Mouse (Mus musculus) right cerebral cortex, adult 2 months (tissue): ENCODE measurements around the gene Cd3g.

Experiments used
- DNase-seq, 2 experiments: peaks; one replicate each; pipeline ENCODE4 v3.0.0; 2021 to 2022; ENCODE audit warnings: low spot score in 2 of 2

Cd3g gene

DNA sequence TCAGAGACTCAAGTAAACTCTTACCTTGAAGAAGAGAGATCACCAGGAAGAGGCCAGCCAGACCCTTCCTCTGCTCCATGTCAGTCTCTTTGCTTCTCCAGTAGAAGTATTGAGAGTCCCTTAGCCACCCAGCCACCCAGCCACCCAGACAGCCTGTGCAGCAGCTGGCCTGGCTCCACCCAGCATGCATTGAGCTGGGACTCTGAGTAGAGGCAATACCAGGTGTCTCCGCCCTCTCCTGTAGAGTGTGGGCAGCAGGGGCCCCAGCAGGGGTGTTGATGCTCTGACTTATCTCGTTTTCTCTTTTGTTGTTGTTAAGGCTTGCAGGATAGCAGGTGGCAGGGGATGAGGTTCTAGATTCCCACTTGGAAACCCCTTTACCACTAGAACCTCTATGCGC lies at the start of gene Cd3g:
Cd3g (minus strand) TSS at position 190 of the 400 bp plus-strand sequence.
- no peak for DNase-seq

DNA sequence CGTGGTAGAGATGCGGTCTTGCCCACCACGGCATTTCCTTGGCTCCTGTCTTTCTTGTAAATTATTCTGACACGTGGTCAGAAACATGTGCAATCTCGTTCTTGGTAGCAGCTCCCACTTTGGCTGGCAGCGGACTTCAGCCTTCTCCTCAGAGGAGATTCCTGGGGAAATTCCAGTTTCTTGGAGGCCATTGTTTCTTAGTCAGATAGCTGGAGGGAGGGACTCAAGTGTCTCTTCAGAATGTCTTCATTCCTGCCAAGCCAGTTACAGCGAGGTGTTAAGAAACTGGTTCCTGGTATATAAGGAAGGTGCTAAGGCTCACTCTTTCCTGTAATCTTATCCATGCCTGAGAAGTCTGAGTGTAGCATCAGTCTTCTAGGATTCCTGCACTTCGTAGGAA lies 47.1 kb upstream of the Cd3g start:
- no peak for DNase-seq

DNA sequence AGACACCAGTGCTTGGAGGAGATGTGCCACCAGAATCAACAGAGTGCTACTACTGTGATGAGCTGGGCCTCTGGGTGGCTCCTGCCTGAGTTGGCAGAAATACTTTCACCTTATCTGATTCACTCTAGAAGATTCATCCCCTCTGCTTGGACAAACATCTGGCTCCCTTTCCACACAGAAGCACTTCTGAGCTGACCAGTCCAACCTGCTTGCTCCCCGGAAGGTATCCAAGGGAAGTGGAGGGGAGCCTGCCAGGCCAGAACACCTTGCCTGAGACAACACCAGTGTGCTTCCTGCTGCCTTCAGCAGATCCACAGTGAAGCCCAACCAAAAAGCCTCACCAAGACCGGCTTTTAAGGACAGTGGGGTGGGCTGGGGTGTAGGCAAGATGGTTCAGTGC lies 44.0 kb upstream of the Cd3g start:
- DNase-seq = no peak

DNA sequence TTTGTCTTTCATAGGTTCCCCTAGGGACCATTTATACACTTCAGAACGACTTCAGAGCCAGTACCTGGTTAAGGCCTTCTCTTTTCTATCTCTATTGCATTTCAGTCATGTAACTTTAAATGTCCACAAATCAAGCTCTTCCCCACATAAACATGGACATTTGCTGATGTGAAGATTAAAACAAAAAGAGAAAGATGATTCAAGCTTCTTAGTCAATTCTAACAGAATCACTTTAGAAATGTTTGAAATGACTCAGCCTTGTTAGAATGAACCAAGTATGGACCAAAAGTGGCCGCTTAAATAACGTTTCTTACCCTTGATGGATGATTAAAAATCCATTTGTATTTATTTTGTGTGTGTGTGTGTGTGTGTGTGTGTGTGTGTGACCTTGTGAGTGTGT lies 43.4 kb upstream of the Cd3g start:
- no peak for DNase-seq

DNA sequence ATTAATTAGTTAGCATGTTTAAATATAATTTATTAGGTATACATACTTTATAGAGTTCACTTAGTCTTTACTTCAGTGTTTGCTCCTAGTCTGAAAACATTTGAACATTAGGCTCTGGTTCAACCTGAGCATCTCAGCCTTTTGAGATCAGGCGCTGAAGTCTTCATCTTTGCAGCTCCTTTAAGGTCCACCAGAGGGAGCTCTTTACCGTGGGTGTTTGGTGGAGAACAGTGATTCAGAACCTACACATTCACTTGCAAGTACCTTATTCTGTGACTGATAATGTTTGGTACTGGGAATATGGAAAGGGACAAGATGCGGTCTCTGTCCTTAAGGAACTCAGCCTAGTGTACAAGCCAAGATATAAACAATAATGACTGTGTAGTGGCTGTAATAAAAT lies 42.6 kb upstream of the Cd3g start:
- peak; percentile 53 to 76 for DNase-seq

DNA sequence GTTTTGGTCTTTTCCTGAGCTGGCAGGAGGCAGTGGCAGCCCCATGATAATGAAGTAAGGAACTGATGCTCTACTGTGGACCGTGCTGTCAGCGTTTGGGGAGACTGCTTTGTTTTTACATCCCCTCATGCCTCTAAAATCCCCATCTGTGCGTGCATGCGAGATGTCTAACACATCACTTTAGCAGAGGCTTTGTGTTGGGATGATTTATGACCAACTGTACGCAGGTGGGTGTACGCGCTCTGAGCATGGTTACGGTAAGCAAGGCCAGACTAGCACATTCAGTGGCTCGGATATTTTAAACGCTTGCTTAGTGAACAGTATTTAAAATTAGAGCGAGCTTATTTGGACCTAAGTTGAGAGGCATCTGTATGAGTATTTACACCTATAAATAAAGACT lies 37.8 kb upstream of the Cd3g start:
- peak; percentile 25 to 27 for DNase-seq

DNA sequence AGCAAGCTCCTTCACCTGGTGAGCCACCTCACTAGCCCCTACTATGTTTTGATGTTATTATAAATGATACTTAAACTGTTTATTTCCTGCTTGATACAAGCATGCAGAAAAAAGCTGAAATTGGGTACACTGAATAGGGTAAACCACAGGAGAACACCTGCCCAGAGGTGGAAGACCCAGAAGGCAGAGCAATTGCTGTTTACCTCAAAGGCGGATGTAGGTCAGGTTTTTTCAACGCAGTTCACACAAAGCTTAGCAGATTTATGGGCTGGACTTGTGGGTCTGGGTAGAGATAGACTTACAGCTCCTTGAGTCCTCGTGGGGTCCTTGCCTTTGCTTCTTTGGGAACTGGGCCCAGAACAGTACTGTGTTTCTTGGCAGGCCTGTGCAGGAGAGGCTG lies 35.6 kb upstream of the Cd3g start:
- DNase-seq = no peak

DNA sequence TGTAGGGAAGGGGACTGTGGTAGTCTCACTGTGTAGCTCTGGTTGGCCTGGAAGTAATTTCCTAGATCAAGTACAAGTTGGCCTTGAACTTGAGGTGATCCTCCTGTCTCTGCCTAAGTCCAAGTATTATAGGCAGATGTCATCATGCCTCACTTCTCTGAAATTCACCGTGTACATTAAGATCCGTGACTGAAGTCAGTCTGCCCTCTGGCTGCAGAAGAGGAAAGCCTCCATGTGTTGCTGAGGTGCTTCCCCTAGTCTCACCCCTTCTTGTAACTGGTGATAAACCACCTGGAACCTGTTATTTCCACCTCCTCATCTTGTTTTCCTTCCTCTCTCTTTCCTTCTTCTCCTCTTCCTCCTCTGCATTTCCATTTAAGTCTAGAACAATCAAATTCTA lies 34.6 kb upstream of the Cd3g start:
- no peak for DNase-seq

DNA sequence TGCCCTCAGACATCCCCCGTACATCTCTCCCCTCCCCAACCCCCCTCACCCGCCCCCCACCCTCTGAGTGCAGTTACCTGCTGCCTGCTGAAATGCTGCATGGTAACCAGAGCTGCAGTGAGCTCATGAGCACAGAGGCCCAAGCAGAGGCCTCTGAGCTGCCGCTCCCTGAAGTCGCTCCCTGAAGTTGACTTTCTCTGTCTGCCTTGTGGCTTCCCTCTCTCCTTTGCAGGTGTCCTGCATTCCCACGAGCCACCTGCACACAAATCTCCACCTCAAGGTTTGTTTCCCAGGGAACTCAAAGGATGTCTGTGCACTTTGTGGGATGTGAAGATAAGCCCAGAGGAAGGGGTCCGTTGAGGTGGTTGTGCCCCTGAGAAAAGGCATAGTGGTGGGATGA lies 31.1 kb upstream of the Cd3g start:
- DNase-seq = no peak

DNA sequence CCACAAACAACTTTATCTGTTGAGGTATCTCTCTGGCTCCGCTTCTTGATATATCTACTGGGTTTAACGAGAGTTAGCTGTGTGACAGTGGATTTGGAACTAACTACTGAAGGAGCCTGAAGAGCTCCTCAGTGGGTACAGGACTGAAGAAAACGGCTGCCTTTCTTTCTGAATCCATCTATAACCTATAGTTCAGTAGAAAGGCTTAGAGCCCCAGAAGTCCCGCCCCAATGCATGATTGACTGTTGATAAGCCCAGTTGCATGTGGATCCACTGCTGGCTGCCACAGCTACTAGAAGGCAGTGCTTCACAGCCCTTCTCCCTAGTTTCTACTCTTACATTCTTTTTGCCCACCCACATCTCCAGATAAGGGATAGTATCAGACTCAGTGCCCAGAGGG lies 30.2 kb upstream of the Cd3g start:
- no peak for DNase-seq

DNA sequence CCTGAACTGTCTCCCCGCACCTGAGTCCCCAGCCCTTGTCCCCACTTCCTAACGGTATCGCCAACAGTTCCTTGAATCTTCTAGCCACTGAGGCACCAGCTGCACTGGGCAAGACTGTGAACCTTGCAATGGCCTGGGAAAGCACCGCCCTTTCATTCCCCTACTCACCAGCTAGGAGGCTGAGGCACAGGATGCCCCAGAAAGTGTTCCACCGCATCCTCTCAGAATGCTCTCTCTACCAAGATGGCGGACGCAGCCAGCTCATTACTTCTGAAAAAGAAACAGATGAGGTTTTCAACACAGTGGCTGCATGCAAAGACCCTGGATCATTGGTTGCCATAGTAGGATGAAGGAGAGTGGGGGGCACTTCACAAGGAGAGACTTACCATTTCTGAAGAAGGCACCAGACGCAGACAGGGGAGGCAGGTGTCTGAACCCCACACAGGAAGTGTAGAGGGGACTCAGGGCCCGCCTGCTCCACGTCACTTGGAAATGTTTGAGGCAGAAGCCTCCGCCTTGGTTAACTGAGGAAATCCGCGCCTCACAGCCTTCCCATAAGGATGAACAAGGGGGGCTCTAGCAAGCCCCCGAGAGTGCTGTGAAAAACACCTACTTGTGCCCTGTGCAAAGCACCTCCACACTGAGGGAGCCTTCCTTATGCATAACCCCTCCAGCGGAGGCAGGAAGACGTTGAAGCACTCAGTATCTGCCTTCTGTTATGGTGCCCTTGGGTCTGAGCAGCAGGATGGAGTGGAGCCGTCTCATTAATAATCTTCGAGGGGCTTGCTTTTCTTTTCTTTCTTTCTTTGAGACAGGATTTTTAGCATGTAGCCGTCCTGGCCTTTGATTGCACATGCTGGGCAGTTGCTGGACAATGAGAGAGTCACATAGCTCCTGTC lies 29.2 kb upstream of the Cd3g start, which contains the start of gene Cd3e:
Cd3e (minus strand) TSS at position 448 of the 899 bp plus-strand sequence.
- DNase-seq = no peak

DNA sequence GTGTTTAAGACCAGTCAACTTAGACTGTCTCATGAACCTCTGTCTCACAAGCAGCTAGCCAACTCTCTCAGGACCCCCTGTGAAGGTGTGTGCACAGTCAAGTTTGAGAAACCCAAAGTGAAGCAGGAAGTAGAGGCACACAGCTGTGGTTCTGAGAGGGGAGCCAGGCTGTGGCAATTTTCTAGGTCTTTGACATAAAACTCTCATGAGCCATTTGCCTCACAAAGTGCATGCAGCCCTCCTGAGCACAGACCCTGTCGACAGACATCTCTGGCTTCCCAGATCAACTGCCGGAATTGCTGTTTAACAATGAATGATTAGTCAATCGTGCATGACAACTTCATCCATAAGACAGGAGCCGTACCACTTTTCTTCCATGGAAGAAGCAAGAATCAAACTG lies 28.1 kb upstream of the Cd3g start:
- no peak for DNase-seq

DNA sequence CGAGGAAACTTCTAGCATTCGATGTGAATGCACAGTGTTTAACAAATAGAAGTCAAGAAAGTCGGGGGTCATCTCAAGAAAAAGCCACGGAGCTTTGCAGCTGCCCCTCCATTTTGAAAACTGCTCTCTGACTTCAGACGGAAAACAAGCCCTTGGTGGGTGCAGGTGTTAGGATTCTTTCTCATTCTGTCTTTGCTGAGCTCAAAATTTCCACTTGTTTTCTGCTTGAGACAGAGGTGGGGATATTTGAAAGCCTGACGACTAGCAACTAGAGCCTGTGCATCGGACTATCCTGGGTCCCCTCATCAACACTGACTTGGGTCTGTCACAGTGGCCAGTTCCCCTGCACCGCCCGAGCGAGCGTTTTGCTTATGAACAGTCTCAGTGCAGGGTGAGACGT lies 27.2 kb upstream of the Cd3g start:
- DNase-seq = no peak

DNA sequence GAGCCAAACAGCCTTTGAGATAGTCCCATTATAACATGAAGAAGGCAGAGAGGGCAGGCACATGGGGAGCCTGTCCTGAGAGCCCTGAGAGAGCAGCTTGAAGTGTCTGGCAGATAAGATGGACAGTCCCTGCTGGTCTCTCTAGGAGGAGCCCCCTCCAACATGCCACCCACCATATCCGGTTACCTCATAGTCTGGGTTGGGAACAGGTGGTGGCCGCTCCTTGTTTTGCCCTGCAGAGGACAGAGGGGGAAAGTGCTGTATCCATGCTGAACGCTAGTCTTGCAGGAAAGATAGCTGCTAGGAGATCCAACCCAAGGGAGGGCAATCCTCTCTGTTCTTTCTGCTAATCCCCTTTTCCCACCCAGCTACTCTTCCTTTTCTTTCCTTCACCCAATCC lies 20.0 kb upstream of the Cd3g start:
- no peak for DNase-seq

DNA sequence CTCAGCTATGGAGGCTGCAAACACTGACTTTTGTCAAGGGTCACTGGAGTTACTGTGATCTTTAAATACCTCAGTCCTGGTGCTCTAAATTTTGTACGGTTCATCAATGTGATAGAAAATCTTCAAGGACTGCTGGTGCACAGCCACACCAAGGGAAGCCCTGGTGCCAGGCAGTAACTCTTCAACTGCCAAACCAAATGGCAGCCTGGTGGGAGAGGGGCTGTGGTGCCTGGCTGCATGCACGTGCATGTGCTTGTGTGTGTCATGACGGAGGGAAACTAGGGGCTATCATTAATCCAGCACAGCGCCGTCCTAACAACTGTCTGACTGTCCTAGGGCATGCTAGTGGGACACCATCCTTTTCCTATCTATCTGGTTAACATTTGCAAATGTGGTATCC lies 19.5 kb upstream of the Cd3g start:
- DNase-seq = no peak

DNA sequence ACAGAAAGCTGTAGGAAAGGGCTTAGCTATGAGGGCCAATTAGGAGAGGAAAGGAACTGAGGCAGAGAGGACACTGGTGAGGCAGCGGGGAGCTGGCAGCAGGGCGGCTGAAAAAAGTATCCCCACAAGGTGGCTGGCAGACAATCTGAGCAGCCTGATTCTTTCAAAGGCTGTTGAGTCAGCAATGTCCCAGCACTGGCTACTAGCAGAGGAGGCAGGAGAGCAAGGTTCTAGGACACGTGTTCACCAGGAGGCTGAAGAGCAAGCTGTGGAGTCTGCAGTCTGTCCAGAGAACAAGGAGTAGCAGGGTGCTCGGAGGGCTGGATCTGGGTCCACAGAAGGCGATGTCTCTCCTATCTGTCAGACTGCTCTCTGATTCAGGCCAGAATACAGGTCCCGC lies 18.9 kb upstream of the Cd3g start:
- DNase-seq = peak in 1 of 2 experiments; percentile 3

DNA sequence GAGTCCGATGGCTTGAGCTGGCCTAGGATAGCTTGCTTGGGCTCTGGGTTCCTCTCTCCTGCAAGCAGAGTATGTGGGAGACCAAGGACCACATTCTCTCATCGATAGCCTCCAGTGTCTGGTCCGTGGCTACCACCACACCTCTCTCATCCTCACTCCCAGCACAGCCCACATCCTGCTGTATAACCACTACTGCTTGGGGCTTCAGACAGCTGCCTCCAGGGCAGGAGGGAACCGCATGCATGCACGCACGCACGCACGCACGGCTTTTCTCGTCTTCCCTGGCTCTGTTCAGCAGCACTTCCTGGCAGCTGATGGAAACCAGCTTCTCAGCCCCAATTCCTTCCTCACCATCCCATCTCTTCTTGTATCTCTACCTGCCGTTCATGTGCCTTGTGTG lies 17.9 kb upstream of the Cd3g start:
- no peak for DNase-seq

DNA sequence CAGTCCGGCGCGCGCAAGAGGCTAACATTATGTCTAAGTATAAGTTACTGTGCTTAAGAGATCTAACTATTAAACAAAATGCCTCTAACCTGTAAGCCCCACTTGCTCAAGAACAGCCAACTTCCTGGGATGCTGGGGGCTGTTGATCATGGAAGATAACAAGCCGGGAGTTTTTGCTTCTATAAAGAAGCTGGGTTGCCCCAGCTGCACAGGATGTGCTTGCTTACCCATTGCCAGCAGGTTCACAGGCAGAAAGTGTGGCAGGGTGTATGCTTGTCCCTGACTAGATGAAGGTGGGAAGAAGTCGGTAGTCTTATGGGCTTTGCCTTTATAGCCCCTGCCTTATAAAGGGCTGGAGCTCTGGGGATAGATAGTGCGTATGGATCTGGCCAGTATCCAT lies 16.4 kb upstream of the Cd3g start:
- no peak for DNase-seq

DNA sequence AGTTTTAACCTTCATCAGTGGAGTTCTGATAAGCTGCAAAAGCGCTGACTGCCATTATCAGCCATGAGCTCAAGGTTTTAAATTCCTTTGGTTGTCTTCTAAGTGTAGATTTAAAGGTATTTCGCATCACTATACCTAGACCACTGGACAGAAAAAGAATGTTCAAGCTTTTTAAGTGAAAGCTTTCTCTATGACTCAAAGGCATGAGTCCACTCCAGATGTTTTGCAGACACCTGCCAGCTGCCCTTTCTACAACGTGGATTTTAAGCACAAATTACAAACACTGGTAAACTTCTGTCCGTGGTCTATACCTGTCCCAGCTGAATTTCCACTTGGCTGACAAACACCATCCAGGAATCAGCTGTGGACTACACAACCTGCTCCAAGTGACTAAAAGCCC lies 14.7 kb upstream of the Cd3g start:
- no peak for DNase-seq

DNA sequence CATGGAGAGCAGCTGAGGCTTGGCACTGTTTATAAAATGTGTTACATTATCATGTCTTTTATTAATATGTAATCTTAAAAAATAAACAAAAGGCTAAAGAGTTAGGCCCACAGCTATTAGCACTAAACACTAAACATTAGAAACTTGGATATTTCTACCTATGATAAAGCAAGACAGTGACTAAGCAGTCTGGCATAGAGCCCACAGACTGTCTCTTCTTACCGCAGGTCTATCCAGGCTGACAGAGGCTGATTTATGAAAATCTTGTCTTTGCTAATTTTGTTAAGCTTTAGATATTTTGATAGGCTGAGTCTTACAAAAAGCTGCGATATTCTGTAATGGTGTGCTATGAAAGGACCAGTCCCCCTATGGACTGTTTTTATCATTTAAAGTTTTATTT lies 13.0 kb upstream of the Cd3g start:
- no peak for DNase-seq

DNA sequence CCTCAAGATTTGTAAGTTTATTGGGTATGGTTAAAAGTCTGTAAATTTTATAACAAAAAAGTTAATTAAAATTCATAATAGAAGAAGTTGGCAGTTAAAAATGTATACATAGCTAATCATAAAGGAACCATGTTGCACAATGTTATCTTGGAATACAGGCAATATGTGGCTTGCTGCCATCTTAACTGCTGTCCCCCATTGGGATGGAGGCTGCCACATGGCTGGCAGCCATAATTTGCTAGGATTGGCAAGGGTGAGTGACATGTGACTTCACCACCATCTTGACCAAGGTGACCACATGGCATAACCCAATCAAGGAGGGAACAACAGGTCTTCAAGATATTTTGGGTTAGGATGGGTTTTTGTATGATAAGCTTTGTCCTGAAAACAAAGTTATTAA lies 12.0 kb upstream of the Cd3g start:
- DNase-seq = no peak

DNA sequence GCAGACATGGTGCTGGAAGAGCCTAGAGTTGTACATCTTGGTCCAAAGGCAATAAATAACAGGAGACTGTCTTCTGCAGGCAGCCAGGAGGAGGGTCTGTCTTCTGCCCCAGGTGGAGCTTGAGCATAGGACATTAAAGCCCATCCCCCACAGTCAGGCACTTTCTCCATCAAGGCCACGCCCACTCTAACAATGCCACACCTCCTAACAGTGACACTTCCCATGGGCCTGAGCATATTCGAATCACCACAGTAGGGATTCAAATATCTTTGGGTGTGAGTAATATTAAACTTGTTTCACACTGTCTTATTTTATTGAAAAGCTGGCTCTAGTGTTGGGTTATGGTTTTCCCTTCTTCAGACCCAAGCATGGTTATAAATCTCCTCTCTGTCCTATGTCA lies 11.6 kb upstream of the Cd3g start:
- DNase-seq = no peak

DNA sequence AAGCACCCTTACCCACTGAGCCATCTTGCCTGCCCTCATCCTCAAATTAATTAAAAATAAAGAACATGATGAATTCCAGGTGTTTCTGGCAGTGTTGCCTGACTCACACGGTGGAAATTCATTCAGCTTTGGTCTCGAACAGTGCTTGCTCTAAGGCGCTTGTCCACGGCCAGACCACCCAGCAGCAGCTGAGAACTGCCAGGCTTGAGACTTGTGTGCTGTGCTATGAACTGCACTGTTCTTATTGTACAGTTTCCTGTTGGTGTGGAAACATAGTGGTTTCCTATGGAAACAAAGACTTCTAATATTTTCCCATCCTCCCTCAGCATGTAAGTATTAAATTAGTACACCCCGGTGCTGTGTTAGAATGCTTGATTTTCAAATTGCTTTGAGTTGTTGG lies 6.7 kb upstream of the Cd3g start:
- DNase-seq = no peak

DNA sequence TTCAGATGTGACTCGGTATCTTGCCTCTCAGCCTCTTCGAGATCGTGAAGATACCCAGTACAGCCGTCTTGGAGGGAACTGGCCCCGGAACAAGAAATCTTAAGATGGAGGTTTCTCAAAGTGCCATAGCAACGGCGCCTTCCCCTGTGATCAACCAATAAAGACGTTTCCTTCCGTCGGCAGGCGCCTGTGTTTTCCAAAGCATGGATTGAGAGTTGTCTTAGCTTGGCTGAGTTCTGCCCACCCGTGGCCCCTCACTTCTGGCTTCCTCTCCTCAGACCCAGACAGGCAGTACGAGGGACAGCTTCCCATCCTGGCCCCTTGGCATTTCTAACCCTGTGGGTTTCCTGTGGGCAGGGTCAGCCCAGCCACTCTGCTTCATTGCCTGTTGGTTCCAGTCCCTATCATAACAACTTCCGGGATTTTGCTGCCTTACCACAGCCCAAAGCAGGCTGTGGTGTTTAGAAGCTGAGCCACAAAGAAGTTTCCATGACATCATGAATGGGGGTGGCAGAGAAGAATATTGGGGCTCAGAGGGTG lies 6.1 kb upstream of the Cd3g start:
- DNase-seq = no peak
